Mouse (Mus musculus) embryonic stem cell, embryonic (primary cell): ENCODE measurements at regions not wholly inside any gene's neighbourhood (a gene's known extent, or its start where the extent isn't known, plus 50 kb on each side); places are given as distances from the start of the nearest gene placed in this dataset.

Source experiments
- CTCF ChIA-PET, 4 experiments: fragments of 300-600 bp in 2 of 4; fragments of 350-600 bp in 2 of 4; sonication (Branson Sonifier 250); formaldehyde crosslinking; loops; one replicate each; lab custom pipeline; 2022; ENCODE audit warnings: inconsistent platforms in 2 of 4; lab: Charles Lee
- POLR2A ChIA-PET, 4 experiments: fragments of 300-600 bp in 2 of 4; fragments of 350-600 bp in 2 of 4; sonication (Branson Sonifier 250); formaldehyde crosslinking; loops; one replicate each; lab custom pipeline; 2022; ENCODE audit warnings: antibody characterized with exemption in 4 of 4, inconsistent platforms in 1 of 4; lab: Charles Lee

GRCm38 (mm10) chr3:125813798-125814197 lies 124.6 kb downstream of the Ugt8a start:
- ChIA-PET POLR2A (no interaction called here), CTCF (no interaction called here)

DNA sequence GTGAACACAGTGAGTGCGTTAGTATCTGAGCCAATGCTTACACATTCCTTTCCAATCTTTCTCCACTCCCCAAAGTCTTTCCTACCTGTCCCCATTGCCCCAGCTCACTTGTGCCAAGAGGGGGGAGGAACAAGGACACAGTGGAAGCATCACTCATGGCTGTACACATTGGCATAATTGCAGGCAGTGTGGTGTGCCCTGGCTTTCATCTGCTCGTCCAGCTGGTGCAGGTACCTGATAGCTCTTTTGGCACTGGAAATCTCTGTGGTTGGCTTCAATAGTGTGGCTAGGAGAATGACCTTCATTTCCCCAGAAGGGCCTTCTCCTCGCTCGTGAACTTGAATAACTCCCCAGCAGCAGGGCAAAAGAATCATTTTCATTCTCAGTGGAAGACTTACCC lies 125.6 kb downstream of the Ugt8a start:
- ChIA-PET CTCF (no interaction called here), POLR2A (no interaction called here)

GRCm38 (mm10) chr3:125794606-125795005 lies 143.8 kb downstream of the Ugt8a start:
- POLR2A ChIA-PET: no interaction called here
- CTCF ChIA-PET: no interaction called here

DNA sequence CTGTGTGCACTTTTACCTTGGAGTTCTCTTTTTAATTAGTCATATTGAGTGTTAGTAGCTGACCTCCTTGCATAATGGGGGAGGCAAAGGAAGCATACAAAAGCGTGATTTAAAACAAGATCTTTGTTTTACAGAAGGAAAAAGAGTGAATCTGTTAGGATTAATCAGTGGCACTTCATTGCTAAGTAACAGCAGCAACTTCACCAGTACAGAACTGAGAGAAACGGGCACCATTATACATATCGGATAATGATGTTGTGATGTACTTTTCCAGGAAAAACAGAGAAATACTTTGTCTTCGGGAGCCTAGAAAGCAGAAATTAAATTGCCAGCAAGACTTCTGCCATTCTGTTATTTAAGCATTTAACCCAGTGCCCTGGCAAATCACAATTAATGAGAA lies 157.1 kb downstream of the Ugt8a start:
- ChIA-PET CTCF (no interaction called here), POLR2A (no interaction called here)

- CTCF ChIA-PET: interaction anchor here in 1 of 4 experiments (0.7 kb wide), 1 partner anchor 1057 kb away, joined by 6 read pairs; no protein-coding TSS in a partner anchor
- POLR2A ChIA-PET: no interaction called here
These were observed 158.2 kb downstream of the Ugt8a start for GRCm38 (mm10) chr3:125780251-125780650.
